Mouse (Mus musculus) spleen, postnatal 10 days (tissue): ENCODE measurements around the gene Romo1.
"Not testable (repeated sequence)": the region's sequence is repeated elsewhere in the genome, so short reads cannot be mapped to it uniquely, and the experiment has no call there.

Experiments used
- DNase-seq, 2 experiments: peaks; one replicate each; pipeline ENCODE4 v3.0.0; 2021 to 2022; ENCODE audit warnings: low spot score in 2 of 2

Romo1 gene

GRCm38 (mm10) chr2:156179796-156180093, 35.9 kb downstream of the Romo1 start:
- no peak for DNase-seq

- peak; percentile 100 for DNase-seq
Measured at GRCm38 (mm10) chr2:156180094-156180821, 36.4 kb downstream of the Romo1 start, which contains the start of gene Rbm39. Rbm39 (minus strand) TSS chr2:156180238.

DNA sequence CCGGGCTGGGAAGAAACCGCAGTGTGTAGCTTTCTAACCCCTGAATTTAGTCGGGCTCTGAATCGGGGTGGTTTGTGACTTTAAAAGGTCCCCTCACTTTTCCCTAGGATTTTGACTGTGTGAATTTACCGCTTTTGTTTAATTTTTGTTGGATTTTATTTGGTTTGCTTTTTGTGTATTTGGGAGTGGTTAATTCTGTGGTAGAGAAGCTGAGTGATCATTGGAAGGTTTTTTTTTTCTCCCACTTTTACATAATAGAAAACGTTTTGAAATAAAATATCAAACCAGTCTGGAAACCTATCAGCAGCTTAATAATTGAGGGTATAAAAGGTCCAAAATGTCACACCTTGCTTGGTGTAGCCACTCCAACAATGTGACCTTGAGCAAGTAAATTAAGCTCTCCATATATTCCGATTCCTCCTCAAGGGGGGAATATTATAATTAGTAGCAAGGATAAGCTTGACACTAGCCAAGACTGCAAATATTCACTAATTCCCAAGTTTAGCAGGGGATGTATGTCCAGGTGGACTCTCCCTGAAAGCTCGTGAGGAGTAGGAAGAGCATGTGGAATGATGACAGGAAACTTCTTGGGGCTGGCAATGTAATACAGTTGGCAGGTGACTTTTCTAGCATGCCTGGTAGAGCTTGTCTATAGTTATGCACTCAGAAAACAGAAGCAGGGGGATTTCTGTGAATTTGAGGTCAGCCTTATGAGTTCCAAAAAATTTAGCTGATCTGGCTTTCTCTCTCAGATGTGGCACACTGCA, 37.2 kb downstream of the Romo1 start:
- no peak for DNase-seq

DNA sequence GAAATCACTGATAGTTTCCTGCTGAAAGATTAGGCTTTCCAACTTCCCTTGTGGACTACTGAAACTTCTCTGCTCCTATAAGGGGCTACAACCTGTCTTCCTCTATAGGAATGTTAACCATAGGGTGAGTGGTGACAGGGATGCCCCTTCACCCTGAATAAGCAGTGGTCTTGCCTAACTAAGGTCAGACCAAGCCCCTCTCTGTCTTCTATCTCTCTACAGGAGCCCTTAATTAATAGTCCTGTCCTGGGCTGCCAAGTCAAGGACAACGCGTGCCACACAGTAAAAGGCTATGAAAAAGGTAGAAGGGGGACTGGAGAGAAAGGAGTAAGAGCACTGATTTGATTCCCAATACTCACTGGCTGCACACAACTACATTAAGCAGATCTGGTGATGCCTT, 37.8 kb downstream of the Romo1 start:
- no peak for DNase-seq

- not testable (repeated sequence) for DNase-seq
Measured at GRCm38 (mm10) chr2:156189241-156189640, 45.4 kb downstream of the Romo1 start.

DNA sequence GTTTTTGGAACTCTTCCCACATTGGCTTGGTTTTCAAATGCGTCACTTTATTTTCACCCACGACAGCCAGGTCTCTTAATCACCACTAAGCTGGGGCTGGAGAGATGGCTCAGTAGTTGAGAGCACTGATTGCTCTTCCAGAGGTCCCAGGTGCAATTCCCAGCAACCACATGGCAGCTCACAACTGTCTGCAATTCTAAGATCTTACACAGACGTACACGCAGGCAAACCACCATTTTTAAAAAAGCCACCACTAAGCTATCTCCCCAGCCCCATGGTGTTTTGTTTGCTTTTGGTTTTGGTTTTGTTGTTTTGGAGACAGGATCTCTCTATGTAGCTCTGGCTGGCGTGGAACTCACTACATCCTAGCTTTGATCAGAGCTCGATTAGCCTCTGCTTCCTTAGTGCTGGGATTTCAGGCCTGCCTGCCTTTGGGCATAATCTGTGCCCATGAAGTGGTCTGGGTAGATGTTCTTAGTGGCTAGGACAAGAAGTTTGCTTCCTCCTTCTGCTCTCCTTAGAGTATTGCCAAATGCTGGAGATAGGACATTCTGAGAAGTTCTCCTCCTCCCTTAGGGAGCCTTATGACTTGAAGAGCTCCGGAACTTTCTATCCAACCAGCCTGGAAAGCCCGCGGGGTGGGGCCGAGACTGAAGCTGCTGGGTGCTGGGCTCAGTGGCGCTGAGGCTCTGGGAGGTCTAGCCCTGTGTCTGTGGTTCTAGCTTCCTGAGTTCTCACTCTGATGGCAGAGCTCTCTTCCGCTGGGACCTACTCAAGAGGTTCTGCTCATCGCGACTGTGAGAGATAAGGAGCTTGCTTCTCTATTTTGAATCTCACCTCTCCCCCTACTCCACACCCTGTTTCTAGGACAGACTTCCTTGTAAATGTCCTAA, 46.4 kb downstream of the Romo1 start:
- peak; percentile 43 to 68 for DNase-seq

- DNase-seq: no peak
Measured at GRCm38 (mm10) chr2:156191540-156191939, 47.7 kb downstream of the Romo1 start.

DNA sequence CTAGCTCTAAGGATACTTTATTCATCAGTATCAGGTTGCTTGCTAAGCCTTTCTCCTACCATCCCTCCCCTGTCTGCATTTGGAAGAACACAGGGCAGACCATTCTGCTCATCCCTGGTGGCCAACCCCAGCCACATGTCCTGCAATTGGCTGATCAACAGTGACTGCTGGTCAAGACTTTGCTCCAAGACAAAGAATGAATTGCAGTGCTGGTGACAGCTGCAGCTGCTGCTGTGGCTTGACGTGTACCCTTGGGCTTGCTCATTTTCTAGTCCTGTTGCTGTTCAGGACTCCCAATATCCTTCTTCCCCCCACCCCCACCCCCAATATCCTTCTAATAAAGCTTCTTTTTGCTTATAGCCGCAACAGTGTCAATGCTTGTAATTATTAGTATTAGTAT, 48.2 kb downstream of the Romo1 start:
- DNase-seq: no peak

DNA sequence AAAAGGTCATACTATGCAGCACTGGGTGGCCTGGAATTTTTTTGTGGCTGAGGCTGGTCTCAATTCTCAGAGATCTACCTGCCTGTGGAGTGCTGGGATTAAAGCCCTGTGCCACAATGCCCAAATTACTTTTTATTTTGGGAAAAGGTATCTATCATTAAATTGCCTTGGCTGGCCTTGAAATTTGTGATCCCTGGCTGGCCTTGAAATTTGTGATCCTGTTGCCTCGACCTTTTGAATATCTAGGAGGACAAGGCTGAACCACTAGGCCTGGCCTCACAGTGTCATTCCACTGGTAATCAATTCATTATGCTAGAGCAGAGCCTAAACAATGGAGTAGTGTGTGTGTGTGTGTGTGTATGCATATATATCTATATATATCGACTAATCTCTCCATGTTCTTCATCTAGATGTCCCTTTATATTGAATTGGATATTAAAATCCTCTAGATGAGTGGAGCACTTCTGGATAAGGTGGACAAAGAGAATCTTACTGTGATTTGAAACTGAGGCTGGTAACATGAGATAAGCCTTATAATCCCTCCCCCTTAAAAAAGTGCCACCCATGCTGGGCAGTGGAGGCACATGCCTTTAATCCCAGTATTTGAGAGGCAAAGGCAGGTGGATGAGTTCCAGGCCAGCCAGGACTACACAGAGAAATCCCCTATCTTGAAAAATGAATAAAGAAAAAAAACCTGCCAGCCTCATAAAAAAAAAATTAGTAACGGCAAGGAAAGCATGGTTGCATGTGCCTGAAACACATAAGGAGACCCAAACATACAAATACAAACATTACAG, 49.4 kb downstream of the Romo1 start:
- no peak for DNase-seq

DNA sequence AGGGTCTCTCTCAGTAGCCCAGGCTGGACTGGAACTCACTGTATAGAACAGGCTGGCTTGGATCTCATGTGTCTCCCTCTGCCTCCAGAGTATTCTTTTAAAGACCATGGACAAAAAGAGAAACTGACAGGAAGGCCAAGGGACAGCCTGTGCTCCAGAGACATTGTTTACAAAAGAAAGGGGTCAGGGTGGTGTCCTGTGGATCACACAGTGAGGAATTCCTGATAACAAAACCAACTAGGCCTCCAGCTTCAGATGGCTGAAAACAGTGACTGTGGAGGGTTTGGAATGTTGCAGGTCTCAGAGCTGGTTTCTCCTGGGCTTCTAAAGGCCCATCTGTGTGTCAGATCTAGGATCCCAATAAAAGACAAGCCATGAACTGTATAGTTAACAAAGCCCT, 50.7 kb downstream of the Romo1 start:
- no peak for DNase-seq
